Mouse (Mus musculus) forebrain, embryonic 10.5 days (tissue): Measurements from ENCODE around the gene Mapk8ip2. TPM values are rescaled to one million over a fixed set of nuclear protein-coding genes. Genes with fewer than 3 reads are reported as not detected.

ENCODE experiments used
- DNase-seq: peaks from one replicate; pipeline ENCODE4 v3.0.0-alpha.2; 2017; ENCODE audit warnings: low spot score; ENCODE audit errors: extremely low spot score
- H3K27ac ChIP-seq: fragments of 300-500 bp; sonication (generic); 2 replicates; pipeline ENCODE4 v1.5.1; 2016; ENCODE audit warnings: mild to moderate bottlenecking
- H3K27me3 ChIP-seq: fragments of 300-500 bp; sonication (generic); 2 replicates; pipeline ENCODE4 v1.6.1; 2016; ENCODE audit warnings: mild to moderate bottlenecking; ENCODE audit not compliant: poor library complexity, severe bottlenecking
- H3K36me3 ChIP-seq: fragments of 300-500 bp; sonication (generic); replicated peaks from 2 replicates; pipeline ENCODE4 v1.6.1; 2016; ENCODE audit warnings: mild to moderate bottlenecking, moderate library complexity
- H3K4me1 ChIP-seq: fragments of 300-500 bp; sonication (generic); 2 replicates; pipeline ENCODE4 v1.6.1; 2016
- H3K4me3 ChIP-seq: fragments of 300-500 bp; sonication (generic); 2 replicates; pipeline ENCODE4 v1.5.1; 2016; ENCODE audit warnings: mild to moderate bottlenecking, moderate library complexity
- H3K9me3 ChIP-seq: fragments of 300-500 bp; sonication (generic); 2 replicates; pipeline ENCODE4 v1.6.1; 2016; ENCODE audit warnings: mild to moderate bottlenecking, moderate library complexity
- WGBS: fragments of 180-500 bp; shearing (Covaris S2); methylation state at CpG from one replicate; pipeline ENCODE4 v1.1.7; 2016; 5-methylcytosine and 5-hydroxymethylcytosine counted together
- polyA plus RNA-seq: library from polyadenylated mRNA; unstranded; fragments of >200 nt; fragmentation: Nextera tagmentation; extraction: Ambion mirVana; gene quantifications from 2 replicates; pipeline ENCODE4 v1.2.1, GENCODE M21; 2016

Mapk8ip2 gene
- polyA plus RNA-seq = 21.2 and 22.4 TPM in 2 replicates

DNA sequence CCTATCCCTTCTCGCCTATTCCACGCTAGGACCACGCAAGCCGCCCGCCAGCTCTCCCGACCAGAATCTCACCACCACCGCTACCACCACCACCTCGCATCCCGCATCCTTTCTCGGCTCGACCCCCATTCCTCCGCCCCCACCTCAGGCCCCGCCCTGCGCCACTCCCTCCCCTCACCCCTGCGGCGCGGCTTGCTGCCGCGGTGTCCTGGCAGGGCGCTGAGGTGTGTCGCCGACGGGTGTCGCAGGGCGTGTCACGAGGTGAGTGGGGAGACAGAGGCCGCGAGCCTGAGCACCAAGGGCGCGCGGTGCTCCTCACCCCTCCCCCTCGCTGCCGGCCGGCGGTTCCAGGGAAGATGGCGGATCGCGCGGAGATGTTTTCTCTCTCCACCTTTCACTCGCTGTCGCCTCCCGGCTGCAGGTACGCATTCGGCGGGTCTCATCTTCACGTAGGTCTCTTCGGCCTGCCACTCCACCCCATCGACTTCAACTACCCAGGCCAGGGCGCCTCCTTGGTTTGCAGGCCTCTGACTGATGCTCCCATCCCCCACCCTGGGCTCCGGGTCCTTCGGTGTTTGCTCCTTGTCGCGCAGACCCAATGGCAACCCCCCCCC, at the start of gene Mapk8ip2:
Gene Mapk8ip2 (plus strand): TSS at position 49 of the 614 bp plus-strand sequence.
- Histone ChIP-seq H3K27me3 (peaks cover 56% of the 10 kb centered on the region), H3K9me3 (no peaks in the 10 kb centered on the region), H3K4me1 (peaks cover 27% of the 10 kb centered on the region), H3K36me3 (peaks cover 28% of the 10 kb centered on the region), H3K4me3 (peak within 1 kb of the TSS; percentile 84), H3K27ac (peak within 1 kb of the TSS; percentile 89)
- peak; percentile 55 for DNase-seq
- under 1% methylated on average over 53 of the region's 53 CpGs for whole genome bisulfite sequencing

DNA sequence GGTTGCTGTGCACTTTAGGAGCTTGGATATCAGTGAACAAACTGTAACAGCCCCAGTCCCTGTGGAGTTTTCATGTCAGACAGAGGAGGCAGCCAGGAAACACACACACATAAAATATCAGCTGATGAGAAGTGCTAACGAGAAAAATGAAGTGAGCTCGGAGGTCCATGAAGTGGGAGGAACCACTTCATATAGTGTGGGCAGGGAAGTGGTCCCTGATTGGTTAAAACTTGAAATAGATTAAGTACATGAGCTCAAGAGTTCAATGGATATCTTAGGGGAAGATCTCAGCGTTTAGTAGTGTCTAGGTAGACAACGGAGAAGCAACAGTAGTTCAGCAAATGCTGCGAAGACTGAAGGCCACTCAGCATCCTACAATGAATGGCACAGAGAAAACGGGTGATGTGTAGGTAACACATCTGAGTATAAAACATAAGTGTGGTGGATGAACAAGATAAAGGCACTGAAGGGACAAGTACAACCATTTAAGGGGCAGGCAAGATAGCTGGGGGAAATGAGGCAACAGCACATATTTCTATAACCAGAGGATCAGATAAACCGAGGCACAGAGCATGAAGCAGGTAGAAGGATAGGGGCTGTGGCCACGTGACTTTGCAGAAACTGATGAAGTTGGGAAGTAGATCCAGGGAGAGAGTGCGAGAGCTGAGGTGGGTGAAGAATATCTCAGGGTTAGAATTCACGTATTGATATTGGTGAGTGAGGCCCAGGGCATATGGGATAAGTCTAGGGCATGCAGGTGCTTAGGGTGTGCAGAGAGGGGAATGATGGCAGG, 48.7 kb upstream of the Mapk8ip2 start:
- no peak overlapping the region for H3K4me3 ChIP-seq
- no peak overlapping the region for H3K27ac ChIP-seq
- no peaks in the 10 kb centered on the region for H3K36me3 ChIP-seq
- peaks cover 18% of the 10 kb centered on the region for H3K9me3 ChIP-seq
- DNase-seq = no peak
- no peaks in the 10 kb centered on the region for H3K4me1 ChIP-seq
- H3K27me3 ChIP-seq = no peaks in the 10 kb centered on the region
- WGBS = 89% methylated on average over 10 of the region's 10 CpGs

DNA sequence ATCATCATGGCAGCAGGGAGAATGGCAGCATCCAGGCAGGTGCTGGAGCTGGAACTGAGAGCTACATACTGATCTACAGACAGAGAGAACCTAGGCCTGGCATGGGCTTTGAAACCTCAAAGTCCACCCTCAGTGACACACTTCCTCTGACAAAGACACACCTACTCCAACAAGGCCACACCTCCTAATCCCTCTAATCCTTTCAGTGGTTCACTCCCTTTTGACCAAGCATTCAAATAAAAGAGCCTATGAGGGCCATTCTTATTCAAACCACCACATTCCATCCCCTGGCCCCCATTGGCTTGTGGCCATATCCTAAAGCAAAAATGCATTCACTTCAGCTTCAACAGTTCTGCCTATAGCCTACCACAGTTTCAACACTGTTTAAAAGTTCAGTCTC, 47.0 kb upstream of the Mapk8ip2 start:
- Histone ChIP-seq H3K27ac (no peak overlapping the region), H3K27me3 (no peaks in the 10 kb centered on the region), H3K4me1 (no peaks in the 10 kb centered on the region), H3K4me3 (no peak overlapping the region), H3K36me3 (no peaks in the 10 kb centered on the region), H3K9me3 (peaks cover 20% of the 10 kb centered on the region)
- no peak for DNase-seq

DNA sequence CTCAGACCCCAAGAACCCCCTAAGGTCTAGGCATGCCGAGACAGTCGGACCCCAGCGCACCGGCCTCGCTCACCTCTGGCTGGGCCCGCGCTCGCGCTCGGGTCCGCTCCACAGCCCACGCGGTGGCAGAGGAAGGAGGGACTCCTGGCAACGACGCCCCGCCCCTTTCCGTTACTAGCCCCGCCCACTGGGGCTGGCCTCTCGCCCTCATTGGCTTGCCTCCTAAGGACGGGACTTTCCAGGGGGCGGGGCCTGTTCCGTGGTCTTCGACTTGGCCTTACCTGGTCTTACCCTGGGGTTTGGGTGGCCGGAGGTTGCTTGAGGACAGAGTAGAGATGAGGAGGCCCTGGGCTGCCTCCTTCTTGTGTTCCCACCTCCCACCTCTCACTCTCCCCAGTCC, 43.6 kb upstream of the Mapk8ip2 start, which contains the start of gene Syce3:
Gene Syce3 (minus strand): TSS at position 386 of the 400 bp plus-strand sequence.
- DNase-seq = no peak
- no peak within 1 kb of the TSS for H3K27ac ChIP-seq
- no peaks in the 10 kb centered on the region for H3K36me3 ChIP-seq
- H3K4me1 ChIP-seq = no peaks in the 10 kb centered on the region
- 89% methylated on average over 24 of the region's 24 CpGs for WGBS
- H3K9me3 ChIP-seq = peaks cover 20% of the 10 kb centered on the region
- H3K27me3 ChIP-seq = no peaks in the 10 kb centered on the region
- H3K4me3 ChIP-seq = no peak within 1 kb of the TSS

DNA sequence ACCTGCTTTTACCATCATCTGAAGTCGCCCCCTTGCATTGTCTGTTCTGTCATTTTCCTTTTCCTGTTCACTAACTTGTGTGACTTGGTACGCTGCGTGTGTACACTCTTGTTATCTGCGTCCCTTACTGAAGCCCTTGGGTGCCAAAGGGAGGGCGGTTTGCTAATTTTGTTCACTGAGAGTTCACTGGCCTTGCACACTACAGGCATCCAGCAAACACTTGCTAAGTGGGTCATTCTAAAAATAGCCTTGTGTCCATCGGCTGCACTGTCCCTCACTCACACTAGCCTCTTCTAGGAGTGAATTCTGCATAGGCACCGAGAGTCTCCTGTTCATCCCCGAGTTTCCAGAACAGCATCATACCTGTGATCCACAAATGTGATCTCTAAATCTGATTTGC, 38.4 kb upstream of the Mapk8ip2 start:
- H3K9me3 ChIP-seq = no peaks in the 10 kb centered on the region
- WGBS = 90% methylated on average over 8 of the region's 8 CpGs
- no peaks in the 10 kb centered on the region for H3K27me3 ChIP-seq
- H3K4me1 ChIP-seq = no peaks in the 10 kb centered on the region
- no peak overlapping the region for H3K27ac ChIP-seq
- no peak for DNase-seq
- no peak overlapping the region for H3K4me3 ChIP-seq
- peaks cover 36% of the 10 kb centered on the region for H3K36me3 ChIP-seq

DNA sequence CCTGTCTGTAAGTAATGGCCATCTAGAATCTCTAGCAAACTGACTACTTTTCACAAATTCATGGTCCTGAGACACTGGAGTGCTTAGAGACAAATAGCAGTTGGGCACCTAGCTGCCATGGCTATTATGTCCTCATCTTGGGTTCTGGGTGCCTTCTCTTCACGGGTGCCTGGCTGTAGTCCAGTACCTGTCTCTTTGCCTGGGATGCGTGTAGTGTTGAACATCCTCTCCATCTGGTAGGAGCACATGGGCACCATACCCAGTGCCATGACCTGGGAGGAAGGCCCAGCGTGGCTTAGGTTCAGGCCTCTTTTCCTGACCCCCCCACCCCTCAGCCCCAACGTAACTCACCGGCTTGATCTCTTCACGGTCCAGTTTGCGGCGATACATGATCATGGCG, 31.8 kb upstream of the Mapk8ip2 start:
- Histone ChIP-seq H3K9me3 (no peaks in the 10 kb centered on the region), H3K27ac (no peak overlapping the region), H3K36me3 (peaks cover 67% of the 10 kb centered on the region), H3K4me1 (peaks cover 18% of the 10 kb centered on the region), H3K27me3 (0 out of 2 replicates have a peak, but pooled peaks cover 5% of the 10 kb centered on the region), H3K4me3 (no peak overlapping the region)
- 92% methylated on average over 9 of the region's 9 CpGs for WGBS
- DNase-seq = no peak

DNA sequence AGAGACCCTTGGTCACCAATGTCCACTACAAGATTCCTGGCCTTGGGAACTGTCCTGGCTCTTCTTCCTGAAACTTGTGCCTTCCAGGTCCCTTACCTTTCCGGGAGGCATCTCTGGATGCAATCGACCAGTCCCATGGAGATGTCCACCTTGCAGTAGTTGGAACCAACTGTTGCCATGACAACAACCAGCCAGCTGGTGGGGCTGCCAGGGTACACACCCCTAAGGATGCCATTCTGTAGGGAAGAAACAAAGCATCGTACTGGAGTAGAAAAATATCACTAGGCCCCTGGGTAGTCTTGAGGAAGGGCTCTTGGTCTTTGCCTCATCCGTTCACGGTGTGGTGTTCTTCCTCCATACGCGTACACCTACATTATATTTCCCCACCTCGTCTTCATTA, 29.1 kb upstream of the Mapk8ip2 start:
- H3K27me3 ChIP-seq = 0 out of 2 replicates have a peak, but pooled peaks cover 5% of the 10 kb centered on the region
- H3K4me3 ChIP-seq = no peak overlapping the region
- H3K4me1 ChIP-seq = peaks cover 30% of the 10 kb centered on the region
- H3K9me3 ChIP-seq = no peaks in the 10 kb centered on the region
- WGBS = 86% methylated on average over 8 of the region's 8 CpGs
- H3K27ac ChIP-seq = no peak overlapping the region
- H3K36me3 ChIP-seq = peaks cover 55% of the 10 kb centered on the region
- no peak for DNase-seq

DNA sequence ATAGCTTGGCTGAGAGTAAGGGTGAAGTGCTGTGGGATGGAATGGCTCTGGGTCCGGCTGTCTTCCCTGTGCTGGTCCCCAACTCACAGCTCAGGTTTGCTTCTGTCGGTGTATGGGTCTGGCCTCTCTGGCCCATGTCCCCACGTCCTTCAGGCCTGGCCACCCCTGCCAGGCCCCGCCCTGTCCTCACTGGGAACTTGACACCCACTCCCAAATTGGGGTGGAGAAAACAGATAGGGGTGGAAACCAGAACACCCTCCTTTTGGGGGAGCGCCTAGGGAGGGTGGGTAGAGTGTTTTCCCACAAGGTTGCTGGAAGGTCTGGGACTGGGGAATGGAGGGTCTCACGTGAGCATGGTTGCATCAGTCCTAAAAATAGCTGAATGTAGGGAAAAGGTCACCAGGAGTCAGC, 28.0 kb upstream of the Mapk8ip2 start, which contains the start of gene Cpt1b:
Gene Cpt1b (minus strand): TSS at position 153 of the 411 bp plus-strand sequence.
- 27% methylated on average over 6 of the region's 6 CpGs for WGBS
- H3K36me3 ChIP-seq = peaks cover 45% of the 10 kb centered on the region

DNA sequence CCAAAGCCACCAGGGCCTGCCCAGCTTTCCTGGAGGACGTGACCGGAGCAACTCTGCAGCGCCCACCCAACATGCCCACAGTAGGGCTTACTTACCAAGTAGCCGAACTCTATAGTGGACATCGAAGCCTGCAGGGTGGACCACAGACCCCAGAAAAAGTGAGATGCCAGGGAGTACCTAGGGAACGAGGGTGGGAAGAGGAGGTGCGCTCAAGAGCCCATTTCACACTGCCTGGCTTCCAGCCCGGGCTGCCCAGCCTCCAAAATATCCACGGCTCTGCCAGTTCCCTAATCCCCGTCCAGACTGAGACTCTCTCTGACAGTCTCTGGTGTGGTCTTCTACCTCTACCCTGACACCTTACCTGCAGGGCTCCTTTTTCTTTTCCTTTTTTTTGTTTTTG, 27.0 kb upstream of the Mapk8ip2 start:
- 0 out of 2 replicates have a peak, but pooled peaks cover 5% of the 10 kb centered on the region for H3K27me3 ChIP-seq
- 89% methylated on average over 10 of the region's 10 CpGs for WGBS
- H3K27ac ChIP-seq = no peak overlapping the region
- H3K4me3 ChIP-seq = no peak overlapping the region
- no peak for DNase-seq
- H3K36me3 ChIP-seq = peaks cover 42% of the 10 kb centered on the region
- no peaks in the 10 kb centered on the region for H3K9me3 ChIP-seq
- peaks cover 43% of the 10 kb centered on the region for H3K4me1 ChIP-seq

More for the DNA sequence above, 28.0 kb upstream of the Mapk8ip2 start, which contains the start of gene Cpt1b:
- Histone ChIP-seq H3K9me3 (no peaks in the 10 kb centered on the region), H3K27me3 (0 out of 2 replicates have a peak, but pooled peaks cover 5% of the 10 kb centered on the region), H3K27ac (peak within 1 kb of the TSS; percentile 36; the same call in 1 of the 2 replicates), H3K4me1 (peaks cover 38% of the 10 kb centered on the region), H3K4me3 (peak within 1 kb of the TSS; percentile 29)
- no peak for DNase-seq

DNA sequence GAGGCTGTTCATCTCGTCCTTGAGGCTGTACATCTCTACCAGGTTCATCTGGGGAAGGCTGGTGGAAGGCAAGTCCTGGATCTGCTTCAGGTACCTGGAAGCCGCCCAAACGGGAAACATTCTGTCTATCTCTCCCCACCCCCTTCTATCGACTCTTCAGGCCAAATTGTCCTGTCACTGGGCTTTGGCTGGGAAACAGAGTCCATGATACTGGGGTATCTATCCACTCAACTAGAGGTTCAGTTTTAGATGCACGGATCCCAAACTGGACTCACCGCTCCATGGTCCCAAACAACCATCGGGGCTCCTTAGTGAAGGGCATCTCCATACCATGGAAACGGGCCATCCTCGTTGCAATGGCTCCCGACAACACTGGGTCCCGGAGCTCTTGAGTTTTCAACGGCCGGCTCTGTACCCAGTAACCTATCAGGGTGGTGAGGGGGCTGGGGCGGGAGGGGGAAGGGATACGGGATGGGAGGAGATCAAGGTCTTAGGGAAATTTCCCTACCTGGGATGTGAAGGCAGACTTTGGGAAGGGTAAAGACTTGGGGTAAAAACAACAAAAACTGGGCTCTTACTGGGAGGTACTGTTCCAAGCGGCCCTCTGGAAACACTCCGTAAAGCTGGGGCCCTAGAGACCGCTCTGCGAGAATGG, 25.4 kb upstream of the Mapk8ip2 start:
- H3K36me3 ChIP-seq = peaks cover 35% of the 10 kb centered on the region
- 0 out of 2 replicates have a peak, but pooled peaks cover 5% of the 10 kb centered on the region for H3K27me3 ChIP-seq
- H3K4me1 ChIP-seq = peaks cover 43% of the 10 kb centered on the region
- DNase-seq = no peak
- 85% methylated on average over 19 of the region's 19 CpGs for WGBS
- no peaks in the 10 kb centered on the region for H3K9me3 ChIP-seq
- H3K4me3 ChIP-seq = peak overlapping the region; percentile 86
- H3K27ac ChIP-seq = no peak overlapping the region

DNA sequence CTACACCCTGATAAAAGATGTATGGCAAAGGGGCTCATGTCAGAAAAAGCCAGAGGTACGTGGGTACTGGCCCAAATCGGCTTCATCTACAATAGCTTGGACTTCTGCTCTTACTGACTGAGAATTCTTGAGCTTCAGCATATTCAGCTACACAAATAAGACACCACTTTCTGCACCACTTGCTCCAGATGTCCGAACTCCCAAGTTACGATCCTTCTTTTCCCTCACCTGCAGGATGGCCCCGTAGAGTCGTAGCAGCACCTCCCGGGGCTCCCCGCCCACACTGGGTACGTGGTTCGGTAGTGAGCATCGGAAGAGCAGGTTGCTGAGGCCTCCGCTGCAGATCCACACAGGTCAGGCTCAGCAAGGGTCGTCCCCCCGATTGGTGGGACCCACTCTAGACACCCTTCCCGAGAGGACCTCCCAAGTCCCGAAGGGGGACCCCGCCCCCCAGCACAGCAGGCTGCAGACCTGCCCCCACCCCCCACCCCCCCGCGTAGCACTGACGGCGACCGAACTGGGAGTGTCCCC, 24.8 kb upstream of the Mapk8ip2 start:
- no peaks in the 10 kb centered on the region for H3K9me3 ChIP-seq
- WGBS = 6% methylated on average over 22 of the region's 22 CpGs
- H3K4me3 ChIP-seq = peak overlapping the region; percentile 86
- peak overlapping the region; percentile 96 for H3K27ac ChIP-seq
- 0 out of 2 replicates have a peak, but pooled peaks cover 5% of the 10 kb centered on the region for H3K27me3 ChIP-seq
- H3K4me1 ChIP-seq = peaks cover 43% of the 10 kb centered on the region
- H3K36me3 ChIP-seq = peaks cover 33% of the 10 kb centered on the region
- no peak for DNase-seq
